Mouse (Mus musculus): Measurements from ENCODE around the gene Ankrd37.
A peak's percentile ranks its signal among the peaks of the same experiment; 100 is the strongest.

The Ankrd37 gene

DNA sequence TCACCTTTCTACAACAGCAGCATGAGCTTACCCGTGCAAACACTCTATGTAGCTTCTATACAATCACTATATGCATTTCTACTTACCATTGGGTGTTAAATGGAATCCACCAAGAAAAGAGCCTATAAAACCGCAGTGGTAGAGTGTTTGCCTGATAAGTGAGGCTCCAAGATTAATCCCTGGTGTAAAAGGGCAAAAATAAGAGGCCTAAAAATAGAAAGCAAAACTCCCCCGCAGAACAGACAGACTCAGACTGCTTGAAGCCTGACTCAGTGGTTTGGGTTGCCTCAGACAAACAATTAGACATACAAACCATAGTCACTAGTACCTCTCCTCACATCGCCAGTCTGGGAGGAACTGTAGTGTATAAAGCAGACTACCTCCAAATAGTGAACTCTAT is at the start of gene Ankrd37:
Ankrd37 (minus strand) TSS at position 112 of the 400 bp plus-strand sequence.
- no peak for DNase-seq (ENCODE audit: low read depth)

- DNase-seq (ENCODE audit: low read depth): no peak
These were observed 34.8 kb upstream of the Ankrd37 start for GRCm38 (mm10) chr8:46040260-46040659.

DNA sequence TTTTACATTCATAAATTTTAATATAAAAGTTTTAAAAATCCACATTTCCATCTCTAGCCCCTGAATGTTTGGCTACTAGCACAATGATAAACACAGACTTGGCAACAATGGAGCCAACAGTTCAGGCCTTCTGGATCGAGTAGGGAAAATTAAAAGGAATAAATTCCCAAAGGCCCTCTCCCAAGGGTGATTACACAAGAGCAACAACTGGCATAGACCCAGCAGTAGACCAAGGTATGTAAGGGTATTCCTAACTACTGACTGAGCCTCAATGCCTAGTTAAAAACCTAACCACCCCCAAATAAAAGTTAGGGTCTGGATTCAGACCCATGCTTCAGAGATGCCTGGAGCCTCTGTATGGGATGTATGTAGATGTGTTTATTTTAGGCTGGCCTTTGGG is 34.2 kb upstream of the Ankrd37 start:
- no peak for DNase-seq (ENCODE audit: low read depth)

- DNase-seq (ENCODE audit: low read depth): no peak
These were observed 30.7 kb upstream of the Ankrd37 start for GRCm38 (mm10) chr8:46036217-46036616.

GRCm38 (mm10) chr8:46024392-46024791 is 18.9 kb upstream of the Ankrd37 start:
- DNase-seq (ENCODE audit: low read depth): no peak

DNA sequence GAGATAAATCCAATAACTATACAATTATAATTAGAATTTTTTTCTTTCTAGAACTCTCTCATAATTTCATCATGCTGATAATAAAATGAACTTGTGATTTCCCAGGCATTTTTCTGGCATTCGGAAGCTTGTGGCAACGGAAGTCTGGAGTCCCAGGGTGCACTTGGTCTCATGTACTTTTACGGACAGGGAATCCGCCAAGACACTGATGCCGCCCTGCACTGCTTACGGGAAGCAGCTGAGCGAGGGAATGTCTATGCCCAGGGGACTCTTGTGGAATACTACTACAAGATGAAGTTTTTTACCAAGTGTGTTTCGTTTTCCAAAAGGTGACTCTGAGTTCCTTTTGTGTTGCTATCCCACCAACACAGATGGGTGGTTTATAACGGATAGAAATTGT is 17.3 kb upstream of the Ankrd37 start:
- DNase-seq (ENCODE audit: low read depth): no peak

- DNase-seq (ENCODE audit: low read depth): no peak
These were observed 16.7 kb upstream of the Ankrd37 start for GRCm38 (mm10) chr8:46022203-46022602.

DNA sequence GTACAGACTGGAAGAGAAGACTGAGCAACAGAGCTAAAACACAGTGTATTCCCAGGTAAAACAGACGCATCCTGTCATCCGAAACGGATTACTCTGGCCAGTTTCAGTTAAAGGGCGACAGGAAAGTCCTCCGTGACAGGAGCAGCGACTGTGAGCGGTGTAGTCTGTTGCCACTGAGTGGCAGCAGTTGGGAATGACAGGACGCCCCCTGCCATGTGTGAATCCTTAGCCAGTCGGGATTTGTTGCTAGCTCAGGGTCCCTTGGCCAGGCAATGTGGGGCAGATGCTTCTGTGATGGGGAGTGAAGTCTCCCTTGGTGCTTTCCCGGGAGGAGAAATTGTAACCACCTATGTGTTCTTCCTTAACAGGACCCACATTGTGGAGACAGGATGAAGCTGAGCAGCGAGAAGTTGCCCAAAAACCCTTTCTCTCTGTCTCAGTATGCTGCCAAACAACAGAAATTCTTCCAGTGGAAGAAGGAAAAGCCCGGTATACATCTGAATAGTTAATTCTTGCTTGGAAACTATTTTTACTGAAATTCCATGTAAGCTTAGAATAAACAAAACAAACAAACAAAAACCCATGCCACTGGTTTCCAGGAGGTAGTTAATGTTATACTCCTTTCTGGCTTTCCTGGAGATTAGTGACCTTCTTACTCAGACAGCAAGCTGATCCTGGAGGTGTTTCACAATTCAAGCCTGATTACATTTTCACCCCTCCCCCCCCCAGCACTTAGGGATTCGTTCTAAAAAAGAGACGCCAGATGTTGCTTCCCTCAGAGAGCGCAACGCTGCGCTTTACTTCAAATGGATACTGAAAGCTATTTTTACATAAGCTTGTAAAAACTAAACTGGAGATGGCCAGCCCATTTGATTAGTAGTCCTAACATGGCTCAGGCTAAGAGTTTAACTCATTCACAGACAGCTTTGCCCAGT is 5.5 kb upstream of the Ankrd37 start:
- DNase-seq (ENCODE audit: low read depth): no peak

DNA sequence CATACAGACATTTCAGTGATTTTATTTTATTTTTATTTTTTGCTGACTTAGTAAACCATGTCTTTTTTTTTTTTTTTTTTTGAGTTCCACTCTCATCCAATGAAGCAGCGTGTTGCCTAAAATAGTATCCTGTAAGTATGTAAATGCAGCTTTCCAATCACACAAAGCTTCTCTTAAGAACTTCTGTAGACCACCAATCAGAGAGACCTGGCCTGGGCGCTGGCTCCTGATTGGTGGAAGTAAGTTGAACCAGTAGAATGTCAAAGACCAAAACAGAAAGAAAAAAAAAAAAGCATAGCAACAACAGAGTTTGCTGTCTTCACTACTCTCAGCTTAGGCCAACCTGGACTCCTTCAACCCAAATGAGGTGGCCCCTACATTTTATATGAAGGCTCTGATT is 4.8 kb upstream of the Ankrd37 start:
- no peak for DNase-seq (ENCODE audit: low read depth)

DNA sequence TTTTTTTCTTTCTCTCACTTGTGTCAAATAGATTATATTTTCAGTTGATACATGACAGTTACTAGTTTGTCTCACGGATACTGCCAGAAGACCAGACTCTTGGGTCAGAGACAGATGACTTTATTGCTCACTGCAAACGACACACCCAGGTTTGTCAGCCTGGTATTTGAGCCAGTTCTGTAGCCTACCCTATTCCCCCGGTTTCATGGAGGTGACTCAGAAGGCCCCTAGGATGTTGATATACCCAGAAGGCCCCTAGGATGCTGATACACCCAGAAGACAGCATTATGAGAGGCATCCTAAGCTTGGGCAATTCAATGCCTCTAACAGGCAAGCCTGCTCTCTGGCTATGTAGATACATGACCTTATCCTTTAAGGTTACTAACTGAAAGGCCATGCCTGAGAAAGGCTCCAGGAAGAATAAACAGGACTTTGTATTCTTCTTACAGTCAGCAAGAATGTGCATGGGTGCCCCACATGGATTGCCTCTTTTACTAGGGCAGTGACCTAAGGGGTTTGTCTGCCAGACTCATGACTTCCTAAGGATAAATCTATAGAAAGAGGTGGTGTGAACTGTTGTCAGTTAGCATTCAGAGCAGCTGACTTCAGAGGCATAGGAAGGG is 1.7 kb upstream of the Ankrd37 start:
- no peak for DNase-seq (ENCODE audit: low read depth)

DNA sequence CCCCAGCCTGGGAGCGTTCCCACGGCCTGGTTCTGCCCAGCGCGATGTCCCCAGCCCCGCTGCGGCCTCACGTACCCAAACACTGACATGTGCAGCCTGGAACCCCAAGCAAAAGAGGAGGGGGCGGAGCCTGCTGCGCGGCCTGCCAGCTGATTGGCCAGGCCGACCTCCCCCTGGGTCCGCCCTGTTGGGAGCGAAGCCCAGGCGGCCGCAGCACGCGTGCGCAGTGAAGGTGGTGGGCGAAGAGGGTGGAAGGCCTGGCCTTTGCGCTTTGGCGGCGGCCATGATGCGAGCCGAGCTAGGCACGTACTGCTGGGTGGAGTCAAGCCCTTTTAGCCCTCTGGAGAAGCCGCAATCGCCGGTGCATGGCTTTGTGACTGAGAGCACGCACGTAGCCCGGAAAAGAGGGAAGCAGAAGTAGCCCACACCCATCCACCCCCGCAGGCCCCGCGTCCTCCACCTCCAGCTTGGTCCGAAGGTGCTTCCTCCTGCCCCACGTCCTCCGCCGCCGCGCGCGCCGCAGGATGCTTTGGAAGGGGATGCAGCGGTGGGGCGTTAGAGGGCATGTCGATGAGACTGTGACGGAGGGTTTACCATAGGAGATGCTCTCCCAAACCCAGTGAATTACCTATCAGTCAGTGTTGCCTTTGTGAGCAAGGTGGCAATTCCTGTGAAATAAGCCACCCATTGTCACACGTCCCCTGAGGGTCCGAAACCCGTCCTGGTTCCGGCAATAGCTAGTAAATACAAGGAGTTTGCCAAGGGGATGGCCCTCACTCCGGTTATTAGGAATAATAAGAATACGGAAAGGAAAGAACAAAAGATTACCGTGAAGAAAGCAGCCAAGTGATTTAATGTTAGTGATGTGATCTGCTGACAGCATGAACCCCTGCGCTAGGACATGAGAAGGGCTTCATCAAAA is 5.5 kb downstream of the Ankrd37 start:
- peak; percentile 95 for DNase-seq (ENCODE audit: low read depth)

DNA sequence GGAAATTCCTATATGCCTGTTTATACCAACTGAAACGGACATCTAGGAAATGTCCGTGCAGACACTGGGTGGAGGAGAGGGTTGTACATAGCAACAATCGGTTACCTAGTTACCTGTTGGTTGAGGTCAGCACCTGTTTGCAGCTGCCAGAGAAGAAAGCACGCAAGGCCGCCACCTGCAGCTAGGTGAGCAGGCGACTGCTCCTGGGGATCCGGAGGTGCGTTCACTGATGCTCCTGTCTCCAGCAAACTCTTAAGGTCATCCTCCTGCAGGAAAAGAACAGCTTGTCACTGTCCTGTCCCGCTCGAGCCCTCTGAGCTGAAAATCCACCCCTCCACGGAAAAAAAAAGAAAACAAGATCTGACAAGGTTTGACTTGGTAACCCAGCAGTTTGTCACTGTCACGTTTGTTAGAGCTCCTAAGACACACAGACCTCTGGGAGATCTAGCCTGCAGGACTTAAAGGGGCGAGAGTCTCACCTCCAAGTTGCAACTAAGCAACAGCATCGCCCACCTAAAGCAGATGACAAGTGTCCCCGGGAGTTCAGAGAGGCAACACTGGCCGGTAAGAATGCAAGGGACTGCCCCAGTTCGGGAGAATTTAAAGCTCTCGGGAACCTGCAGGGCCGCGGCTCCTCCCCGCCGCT is 6.2 kb downstream of the Ankrd37 start, which contains the start of gene Lrp2bp:
Lrp2bp (plus strand) TSS at position 166 of the 646 bp plus-strand sequence.
- DNase-seq (ENCODE audit: low read depth): no peak

DNA sequence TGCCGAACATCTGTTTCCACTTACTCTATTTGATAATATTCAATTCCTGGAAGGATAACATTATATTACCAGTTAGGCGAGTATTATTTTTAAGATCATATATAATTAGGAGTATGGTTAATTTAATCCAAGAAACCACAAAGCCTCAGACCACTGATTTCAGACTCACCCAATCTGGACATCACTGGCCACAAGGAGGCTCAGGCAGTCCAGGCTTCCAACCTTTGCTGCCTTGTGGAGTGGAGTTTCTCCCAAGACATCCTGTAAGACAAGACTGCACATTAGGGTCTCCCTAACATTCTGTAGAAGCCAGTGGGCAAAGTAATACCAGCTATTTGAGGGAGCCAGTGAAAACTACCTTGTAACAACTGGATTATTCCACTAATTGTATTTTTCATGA is 7.3 kb downstream of the Ankrd37 start:
- no peak for DNase-seq (ENCODE audit: low read depth)

DNA sequence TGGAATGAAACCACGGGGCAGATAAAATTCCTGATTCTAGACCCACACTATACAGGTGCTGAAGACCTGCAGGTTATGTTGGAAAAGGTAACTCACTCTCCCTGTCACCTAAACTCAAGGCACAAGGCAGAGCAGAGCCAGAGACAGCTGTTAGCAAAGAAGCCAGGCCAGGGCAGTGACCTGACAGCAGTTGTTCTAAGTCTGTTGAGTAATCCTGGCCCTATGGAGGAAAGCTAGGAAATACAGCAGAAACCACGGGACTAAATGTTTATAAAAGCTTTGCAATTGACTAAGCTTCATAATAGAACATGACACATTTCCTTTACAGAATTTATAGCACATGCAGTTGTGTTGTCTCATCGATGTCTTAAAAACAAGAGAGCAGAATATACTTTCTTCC is 9.9 kb downstream of the Ankrd37 start:
- no peak for DNase-seq (ENCODE audit: low read depth)

GRCm38 (mm10) chr8:45994111-45994510 is 11.4 kb downstream of the Ankrd37 start:
- no peak for DNase-seq (ENCODE audit: low read depth)

GRCm38 (mm10) chr8:45990631-45991310 is 14.7 kb downstream of the Ankrd37 start:
- DNase-seq (ENCODE audit: low read depth): no peak

DNA sequence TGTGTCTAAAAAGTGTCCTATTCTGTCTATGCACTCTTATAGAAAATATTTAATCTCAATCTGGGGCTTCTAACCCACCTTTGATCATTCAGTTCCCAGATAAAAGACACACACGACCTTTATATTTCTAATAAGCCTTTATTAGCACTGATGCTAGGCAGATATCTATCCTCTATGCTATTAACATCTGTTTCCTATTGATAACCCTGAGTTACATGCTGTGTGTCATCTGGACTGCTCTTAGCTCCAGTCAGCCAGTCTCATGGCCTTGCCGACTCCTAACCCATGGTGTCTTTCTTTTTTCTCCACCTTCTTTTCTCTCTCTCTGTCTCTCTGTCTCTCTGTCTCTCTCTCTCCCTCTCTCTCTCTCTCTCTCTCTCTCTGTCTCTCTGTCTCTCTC is 17.3 kb downstream of the Ankrd37 start:
- DNase-seq (ENCODE audit: low read depth): no peak

DNA sequence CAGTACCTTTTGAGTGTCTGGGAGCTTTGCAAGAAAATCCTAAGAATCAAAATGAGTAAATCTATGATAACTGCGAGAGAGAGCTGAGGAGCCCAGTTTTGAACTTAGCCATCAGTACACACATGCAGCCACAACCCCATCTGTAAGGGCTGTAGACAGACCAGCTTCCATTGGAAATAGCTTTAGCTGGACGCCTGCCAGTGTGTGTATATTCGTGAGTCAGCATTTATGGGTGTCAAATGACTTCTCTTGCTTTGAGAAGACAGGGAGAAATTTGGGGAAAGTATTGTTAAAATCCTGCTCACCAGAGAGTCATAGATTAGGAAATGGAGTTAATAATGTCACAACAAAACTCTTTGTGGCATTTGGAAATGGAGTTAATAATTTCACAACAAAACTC is 18.8 kb downstream of the Ankrd37 start:
- no peak for DNase-seq (ENCODE audit: low read depth)

GRCm38 (mm10) chr8:45975837-45976468 is 29.6 kb downstream of the Ankrd37 start:
- DNase-seq (ENCODE audit: low read depth): no peak

GRCm38 (mm10) chr8:45975126-45975836 is 30.2 kb downstream of the Ankrd37 start, which contains the start of the genes 1700029J07Rik and Ufsp2:
Gene 1700029J07Rik (minus strand): TSS chr8:45975252.
Gene Ufsp2 (plus strand): TSS chr8:45975528.
- DNase-seq (ENCODE audit: low read depth): peak; percentile 95
